Mouse (Mus musculus): ENCODE results near the gene Igfbpl1. TPM values are rescaled to one million over a fixed set of nuclear protein-coding genes. Genes with fewer than 3 reads are reported as not detected.
A peak's percentile ranks its signal among the peaks of the same experiment; 100 is the strongest.

The Igfbpl1 gene
- polyA plus RNA-seq, 1 experiment from 2014 or later, result not detected

GRCm38 (mm10) chr4:45848109-45848824, 21.5 kb upstream of the Igfbpl1 start, which contains the start of gene Stra6l:
TSS of gene Stra6l (plus strand) at chr4:45848664.
- TF ChIP-seq CTCF (IDR thresholded peaks at IDR 0.05), result no peak
- in situ Hi-C loops (cut with MboI; ENCODE audit: low pct_unique_long_range_greater_than_20kb), result no loop called here
- no peaks in the 10 kb centered on the region for H3K27me3 ChIP-seq
- POLR2A ChIA-PET, result no interaction called here
- CTCF ChIA-PET, result no interaction called here
- no peak for DNase-seq (ENCODE audit: low read depth, low spot score)
- ATAC-seq, result no peak

- no peak for TF ChIP-seq CTCF (IDR thresholded peaks at IDR 0.05)
- no peaks in the 10 kb centered on the region for H3K27me3 ChIP-seq
- POLR2A ChIA-PET, result no interaction called here
- ATAC-seq (no peak), DNase-seq (ENCODE audit: low read depth, low spot score) (no peak)
- in situ Hi-C loops (cut with MboI; ENCODE audit: low pct_unique_long_range_greater_than_20kb), result no loop called here
- CTCF ChIA-PET, result no interaction called here
Observed at GRCm38 (mm10) chr4:45846263-45846662, 19.5 kb upstream of the Igfbpl1 start.

- no peak for ATAC-seq
- peak; percentile 71 for TF ChIP-seq CTCF (IDR thresholded peaks at IDR 0.05)
- H3K27me3 ChIP-seq, result no peaks in the 10 kb centered on the region
- in situ Hi-C loops (cut with MboI; ENCODE audit: low pct_unique_long_range_greater_than_20kb), result no loop called here
- ChIA-PET CTCF (interaction anchor here (0.9 to 2.6 kb wide), 3 partner anchors 10 to 29 kb away, joined by 3 to 23 read pairs (median 4); no protein-coding TSS in a partner anchor), POLR2A (no interaction called here)
- no peak for DNase-seq (ENCODE audit: low read depth, low spot score)
Observed at GRCm38 (mm10) chr4:45844355-45844754, 17.6 kb upstream of the Igfbpl1 start.

GRCm38 (mm10) chr4:45833461-45833860, 6.7 kb upstream of the Igfbpl1 start:
- no peak for TF ChIP-seq CTCF (IDR thresholded peaks at IDR 0.05)
- DNase-seq (ENCODE audit: low read depth, low spot score) (no peak), ATAC-seq (no peak)
- ChIA-PET POLR2A (no interaction called here), CTCF (interaction anchor here (1.6 kb wide), 1 partner anchor 11 kb away, joined by 3 read pairs; no protein-coding TSS in a partner anchor)
- in situ Hi-C loops (cut with MboI; ENCODE audit: low pct_unique_long_range_greater_than_20kb), result no loop called here
- peaks cover 9% of the 10 kb centered on the region for H3K27me3 ChIP-seq

- ChIA-PET POLR2A (no interaction called here), CTCF (no interaction called here)
- in situ Hi-C loops (cut with MboI; ENCODE audit: low pct_unique_long_range_greater_than_20kb), result no loop called here
- ATAC-seq (no peak), DNase-seq (ENCODE audit: low read depth, low spot score) (no peak)
- no peak for TF ChIP-seq CTCF (IDR thresholded peaks at IDR 0.05)
- H3K27me3 ChIP-seq, result peaks cover 21% of the 10 kb centered on the region
Observed at GRCm38 (mm10) chr4:45831996-45832395, 5.3 kb upstream of the Igfbpl1 start.

GRCm38 (mm10) chr4:45829907-45830759, 3.4 kb upstream of the Igfbpl1 start:
- no peak for TF ChIP-seq CTCF (IDR thresholded peaks at IDR 0.05)
- ChIA-PET CTCF (no interaction called here), POLR2A (no interaction called here)
- in situ Hi-C loops (cut with MboI; ENCODE audit: low pct_unique_long_range_greater_than_20kb), result no loop called here
- ATAC-seq (no peak), DNase-seq (ENCODE audit: low read depth, low spot score) (no peak)
- H3K27me3 ChIP-seq, result peaks cover 28% of the 10 kb centered on the region

GRCm38 (mm10) chr4:45824761-45825556, 1.8 kb downstream of the Igfbpl1 start:
- TF ChIP-seq CTCF (IDR thresholded peaks at IDR 0.05), result no peak
- DNase-seq (ENCODE audit: low read depth, low spot score) (no peak), ATAC-seq (no peak)
- POLR2A ChIA-PET, result no interaction called here
- H3K27me3 ChIP-seq, result peaks cover 25% of the 10 kb centered on the region
- CTCF ChIA-PET, result no interaction called here
- in situ Hi-C loops (cut with MboI; ENCODE audit: low pct_unique_long_range_greater_than_20kb), result no loop called here

GRCm38 (mm10) chr4:45824049-45824760, 2.5 kb downstream of the Igfbpl1 start:
- no peak for TF ChIP-seq CTCF (IDR thresholded peaks at IDR 0.05)
- peaks cover 21% of the 10 kb centered on the region for H3K27me3 ChIP-seq
- ChIA-PET POLR2A (no interaction called here), CTCF (no interaction called here)
- in situ Hi-C loops (cut with MboI; ENCODE audit: low pct_unique_long_range_greater_than_20kb), result no loop called here
- DNase-seq (ENCODE audit: low read depth, low spot score) (no peak), ATAC-seq (no peak)

- POLR2A ChIA-PET, result no interaction called here
- ATAC-seq (no peak), DNase-seq (ENCODE audit: low read depth, low spot score) (no peak)
- TF ChIP-seq CTCF (IDR thresholded peaks at IDR 0.05), result no peak
- CTCF ChIA-PET, result no interaction called here
- in situ Hi-C loops (cut with MboI; ENCODE audit: low pct_unique_long_range_greater_than_20kb), result no loop called here
- H3K27me3 ChIP-seq, result peaks cover 17% of the 10 kb centered on the region
Observed at GRCm38 (mm10) chr4:45822781-45823575, 3.7 kb downstream of the Igfbpl1 start.

All from Patski (cell line).